Mouse (Mus musculus) G1E (cell line): ENCODE data around the gene Focad.

Experiments
- CTCF ChIP-seq: IDR thresholded peaks from 2 replicates; pipeline ENCODE4 v1.5.1; 2012; ENCODE audit warnings: low read depth, low read length, inconsistent platforms, mixed read lengths
- GATA1 ChIP-seq: IDR thresholded peaks from 2 replicates; pipeline ENCODE4 v1.6.1; 2012; ENCODE audit warnings: borderline replicate concordance, low read length, inconsistent platforms, mixed read lengths
- GATA2 ChIP-seq: IDR thresholded peaks from 2 replicates; pipeline ENCODE4 v1.6.1; 2012; ENCODE audit warnings: low read depth, low read length, inconsistent platforms, borderline replicate concordance
- POLR2AphosphoS5 ChIP-seq: IDR thresholded peaks from 2 replicates; pipeline ENCODE4 v1.6.1; 2012; ENCODE audit warnings: low read depth, low read length, inconsistent platforms; ENCODE audit not compliant: insufficient replicate concordance
- TAL1 ChIP-seq: conservative IDR thresholded peaks from 2 replicates; pipeline ENCODE4 v1.6.1; 2012; ENCODE audit warnings: low read depth, low read length, inconsistent platforms, mixed read lengths

DNA sequence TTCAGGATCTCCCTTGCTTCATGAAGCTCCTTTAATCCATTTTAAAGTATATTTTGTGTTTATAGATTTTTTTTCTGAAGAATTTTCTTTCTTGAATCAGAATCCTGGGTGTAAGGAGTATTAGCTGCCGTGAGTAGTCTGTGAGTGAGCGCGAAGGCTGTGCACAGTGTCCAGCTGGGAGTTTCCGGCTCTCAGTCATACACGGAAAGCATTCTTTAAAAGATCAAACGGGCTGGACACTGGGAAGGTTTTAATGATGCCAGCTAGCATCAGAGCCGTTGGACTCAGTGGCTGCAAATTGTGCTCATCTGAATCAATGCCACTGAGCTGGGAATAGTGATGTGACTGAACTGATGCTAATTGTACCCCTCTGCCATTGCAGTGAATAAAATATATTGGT is 143.9 kb downstream of the Focad start:
- no peak for TF ChIP-seq CTCF
- TF ChIP-seq TAL1: no peak
- TF ChIP-seq POLR2AphosphoS5: no peak
- no peak for TF ChIP-seq GATA2
- TF ChIP-seq GATA1: no peak
